10 mouse cellular contexts compared by ENCODE assay signal in the genomic region with DNA sequence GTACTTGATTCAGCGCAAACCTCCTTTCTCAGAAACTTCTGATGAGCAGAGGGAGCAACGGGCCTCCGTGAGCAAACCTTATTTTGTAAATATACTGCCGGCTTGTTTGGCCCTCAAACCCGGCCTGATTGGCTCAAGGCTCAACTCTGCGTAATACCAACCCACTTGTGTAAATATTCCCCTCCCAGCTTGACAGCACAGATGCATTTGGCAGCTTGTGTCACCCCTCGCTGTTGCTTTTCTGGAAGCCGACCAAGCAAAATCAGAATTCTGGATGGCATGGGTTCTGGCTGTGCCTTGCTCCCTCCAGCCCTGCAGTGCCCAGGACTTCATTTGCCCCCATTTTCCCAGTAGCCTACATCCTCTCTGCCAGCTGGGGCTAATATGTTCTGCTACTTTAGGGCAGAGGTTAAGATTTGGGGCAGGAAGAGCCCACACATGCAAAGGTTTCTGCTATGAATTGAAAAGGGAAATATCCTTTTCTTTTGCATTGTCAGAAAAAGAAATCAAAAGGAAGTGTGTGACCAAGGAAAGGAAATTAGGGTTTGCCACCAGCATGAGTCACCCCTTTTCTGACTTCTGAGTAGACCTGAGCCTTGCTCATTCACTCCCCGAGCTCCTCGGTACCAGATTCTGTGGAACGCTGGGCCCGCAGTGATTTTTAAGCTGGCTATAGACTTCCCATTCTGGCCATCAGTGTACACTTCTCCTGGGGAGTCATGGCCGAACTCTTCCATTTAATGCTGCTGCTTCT. TPM values are rescaled to one million over a fixed set of nuclear protein-coding genes. Genes with fewer than 3 reads are reported as not detected.
A peak's percentile ranks its signal among the peaks of the same experiment; 100 is the strongest.
DNase-seq lines count a peak whose midpoint lies in the region; ATAC-seq and TF ChIP-seq lines count a peak whose summit lies in the region.
"Had no signal": no experiment of that assay in that cellular context is flagged by ENCODE, and none has a peak within 500 bp of the region (broad histone marks: within the 10 kb centered on the region; RNA-seq: fewer than 3 reads in every experiment).

No protein-coding gene starts in this region.

- DNase-seq in liver, adult 2 months (ENCODE audit: extremely low read depth, low read depth, low spot score): peak; percentile 13
- DNase-seq in lung, adult 18-20 months: peak; percentile 24 to 62
- no peak for DNase-seq in heart, adult 2 months
- DNase-seq in heart, adult 9 months (ENCODE audit: low spot score in 2 of 2): no peak
- DNase-seq: kidney, adult 11 months had no signal

- no peaks in the 10 kb centered on the region for H3K79me2 ChIP-seq in liver, adult 2 months (ENCODE audit: control insufficient read depth, insufficient read depth, low read length)
- no peaks in the 10 kb centered on the region for H3K79me2 ChIP-seq in heart, adult 2 months (replicated peaks; ENCODE audit: control insufficient read depth, insufficient read depth, low read length)

- H3K4me3 ChIP-seq in liver, adult 2 months (ENCODE audit: insufficient read depth, low read depth, low read length): no peak overlapping the region
- no peak overlapping the region for H3K4me3 ChIP-seq in liver, embryonic 12.5 days
- H3K4me3 ChIP-seq in bone marrow macrophage, adult 2 months (ENCODE audit: insufficient read depth, low read length): peak overlapping the region; percentile 46
- no peak overlapping the region for H3K4me3 ChIP-seq in heart, adult 2 months
- H3K4me3 ChIP-seq: heart, embryonic 15.5 days had no signal

- H3K36me3 ChIP-seq in liver, adult 2 months (ENCODE audit: control insufficient read depth, insufficient read depth, low read length): no peaks in the 10 kb centered on the region
- H3K36me3 ChIP-seq in liver, embryonic 12.5 days: no peaks in the 10 kb centered on the region
- H3K36me3 ChIP-seq in heart, adult 2 months (ENCODE audit: control insufficient read depth, insufficient read depth, low read length): no peaks in the 10 kb centered on the region
- H3K36me3 ChIP-seq: heart, embryonic 15.5 days had no signal

- H3K9ac ChIP-seq in liver, adult 2 months (ENCODE audit: low read depth, low read length): no peak overlapping the region
- H3K9ac ChIP-seq in liver, embryonic 12.5 days: no peak overlapping the region
- no peak overlapping the region for H3K9ac ChIP-seq in heart, adult 2 months (ENCODE audit: low read depth, low read length)
- H3K9ac ChIP-seq: heart, embryonic 15.5 days had no signal

- no peaks in the 10 kb centered on the region for H3K4me1 ChIP-seq in liver, adult 2 months (ENCODE audit: control insufficient read depth, insufficient read depth, low read length)
- H3K4me1 ChIP-seq in liver, embryonic 12.5 days: peaks cover 19% of the 10 kb centered on the region
- H3K4me1 ChIP-seq in bone marrow macrophage, adult 2 months (ENCODE audit: control insufficient read depth, insufficient read depth, low read length): peaks cover 60% of the 10 kb centered on the region
- peaks cover 11% of the 10 kb centered on the region for H3K4me1 ChIP-seq in heart, adult 2 months (ENCODE audit: control insufficient read depth, insufficient read depth, low read length)

- 42% methylated on average over 13 of the region's 13 CpGs for WGBS in liver, adult 2 months
- WGBS in liver, embryonic 12.5 days (ENCODE audit: insufficient replicate concordance): 55% methylated on average over 13 of the region's 13 CpGs
- WGBS in heart, adult 2 months: 60% methylated on average over 13 of the region's 13 CpGs

- no peak overlapping the region for H3K4me2 ChIP-seq in liver, embryonic 12.5 days
- H3K4me2 ChIP-seq: heart, embryonic 15.5 days had no signal

- TF ChIP-seq CTCF in liver, adult 2 months (IDR thresholded peaks at IDR 0.05; ENCODE audit: low read depth, low read length): no peak
- no peak for TF ChIP-seq CTCF in bone marrow macrophage, adult 2 months (IDR thresholded peaks at IDR 0.05; ENCODE audit: low read depth, low read length)
- TF ChIP-seq CTCF in heart, adult 2 months (IDR thresholded peaks at IDR 0.05): no peak

- H3K27ac ChIP-seq in liver, adult 2 months (replicated peaks; ENCODE audit: insufficient read depth, low read depth, low read length): no peak overlapping the region
- no peak overlapping the region for H3K27ac ChIP-seq in liver, embryonic 12.5 days
- H3K27ac ChIP-seq in bone marrow macrophage, adult 2 months (ENCODE audit: insufficient read depth, low read depth, low read length): peak overlapping the region; percentile 95
- no peak overlapping the region for H3K27ac ChIP-seq in heart, adult 2 months
- H3K27ac ChIP-seq: heart, embryonic 15.5 days had no signal

- ATAC-seq in liver, embryonic 12.5 days: no peak
- peak; percentile 31 for ATAC-seq in CD4-positive, CD25-positive, alpha-beta regulatory T cell, adult 4 months
- ATAC-seq in megakaryocyte, adult 5-6 weeks (ENCODE audit: poor library complexity, severe bottlenecking): no peak

- no peaks in the 10 kb centered on the region for H3K9me3 ChIP-seq in liver, embryonic 12.5 days (replicated peaks)
- H3K9me3 ChIP-seq: heart, embryonic 15.5 days had no signal

- no peak for TF ChIP-seq EP300 in heart, adult 2 months (IDR thresholded peaks at IDR 0.05; ENCODE audit: insufficient read depth, low read depth, low read length)

- H3K27me3 ChIP-seq in liver, adult 2 months (ENCODE audit: control insufficient read depth, insufficient read depth, low read length): no peaks in the 10 kb centered on the region
- H3K27me3 ChIP-seq in liver, embryonic 12.5 days (replicated peaks): peaks cover 67% of the 10 kb centered on the region
- H3K27me3 ChIP-seq in heart, adult 2 months (ENCODE audit: control insufficient read depth, insufficient read depth, low read length): no peaks in the 10 kb centered on the region
- H3K27me3 ChIP-seq: heart, embryonic 15.5 days had no signal

- no peak for TF ChIP-seq POLR2A in liver, adult 2 months (IDR thresholded peaks at IDR 0.05; ENCODE audit: extremely low read depth, insufficient read depth, low read length)
- TF ChIP-seq POLR2A in bone marrow macrophage, adult 2 months (IDR thresholded peaks at IDR 0.05; ENCODE audit: borderline replicate concordance, low read depth, low read length): no peak
- TF ChIP-seq POLR2A in heart, adult 2 months (IDR thresholded peaks at IDR 0.05; ENCODE audit: insufficient read depth, low read depth, low read length): no peak

- intact Hi-C loops in heart, adult 2 months (cut with DNase I): no loop called here

RNA-seq across cellular contexts. Expression of a gene that starts 29.0 kb away (rescaled TPM):
- total RNA-seq in liver, adult 2 months (2014; rRNA removed): 0.09 and 0.20 TPM in 2 replicates
- 0.27 and 0.41 TPM in 2 replicates for polyA plus RNA-seq in liver, adult 2 months (2012; rRNA removed)
- polyA plus RNA-seq in liver, embryonic 12.5 days (2016; fragmentation: Nextera tagmentation; extraction: Ambion mirVana): 0.99 and 1.2 TPM in 2 replicates
- 1 to 10 TPM; 6.4 to 6.5 TPM for polyA plus RNA-seq in CD4-positive, CD25-positive, alpha-beta regulatory T cell, adult 4 months (2017; shearing (Covaris generic))
- polyA plus RNA-seq in bone marrow macrophage, adult 2 months (2012; ENCODE audit: insufficient read depth, insufficient read length, missing spikeins): 3.1 and 3.2 TPM in 2 replicates
- 1 to 10 TPM; 1.1 to 1.3 TPM for total RNA-seq in heart, adult 2 months (2021)
- 1.7 and 2.3 TPM in 2 replicates for polyA plus RNA-seq in heart, adult 2 months (2012; rRNA removed)
- not detected in 2 replicates for total RNA-seq in megakaryocyte, adult 5-6 weeks (2015)
- total RNA-seq in megakaryocyte, adult 5-6 weeks (2017): not detected in 2 replicates

Comparison
In these comparisons a context has a peak if more than half of its experiments do, and no peak if none do; other contexts are left out.
1. DNase-seq: peak in liver, adult 2 months (single experiment) and lung, adult 18-20 months (2 of 2); none in heart, adult 2 months (0 of 2) and heart, adult 9 months (0 of 2).